Mouse (Mus musculus) urinary bladder, postnatal 25 days (tissue): Measurements from ENCODE around the gene Ppp4c.

Experiments used
- DNase-seq: peaks from one replicate; pipeline ENCODE4 v3.0.0; 2022; ENCODE audit warnings: low spot score

Gene Ppp4c

GRCm38 (mm10) chr7:126801057-126801422 is 8.7 kb upstream of the Ppp4c start:
- no peak for DNase-seq

- no peak for DNase-seq
These were observed 8.2 kb upstream of the Ppp4c start for GRCm38 (mm10) chr7:126800269-126801056.

GRCm38 (mm10) chr7:126799468-126800268 is 7.4 kb upstream of the Ppp4c start:
- DNase-seq = peak; percentile 70

GRCm38 (mm10) chr7:126799050-126799467 is 6.8 kb upstream of the Ppp4c start:
- DNase-seq = peak; percentile 87

- no peak for DNase-seq
These were observed 6.1 kb upstream of the Ppp4c start for GRCm38 (mm10) chr7:126798127-126799049.

GRCm38 (mm10) chr7:126797411-126798126 is 5.3 kb upstream of the Ppp4c start, which contains the start of gene Fam57b:
TSS of gene Fam57b (plus strand) at chr7:126797668.
- no peak for DNase-seq

- no peak for DNase-seq
These were observed 4.1 kb upstream of the Ppp4c start for GRCm38 (mm10) chr7:126796350-126796932.

GRCm38 (mm10) chr7:126795387-126796317 is 3.4 kb upstream of the Ppp4c start:
- no peak for DNase-seq

GRCm38 (mm10) chr7:126794271-126794605 is 1.9 kb upstream of the Ppp4c start:
- no peak for DNase-seq

- DNase-seq = no peak
These were observed 1.4 kb upstream of the Ppp4c start for GRCm38 (mm10) chr7:126793456-126794270.

- no peak for DNase-seq
These were observed 586 bp upstream of the Ppp4c start for GRCm38 (mm10) chr7:126792721-126793443.

GRCm38 (mm10) chr7:126789141-126789540 is 3.2 kb downstream of the Ppp4c start:
- no peak for DNase-seq

GRCm38 (mm10) chr7:126786142-126786541 is 6.2 kb downstream of the Ppp4c start:
- DNase-seq = no peak

- no peak for DNase-seq
These were observed 7.2 kb downstream of the Ppp4c start for GRCm38 (mm10) chr7:126785056-126785455.

- DNase-seq = no peak
These were observed 7.8 kb downstream of the Ppp4c start for GRCm38 (mm10) chr7:126784469-126784868.

GRCm38 (mm10) chr7:126782693-126783092 is 9.6 kb downstream of the Ppp4c start:
- no peak for DNase-seq

GRCm38 (mm10) chr7:126781661-126782370 is 10.5 kb downstream of the Ppp4c start:
- DNase-seq = no peak
